21 mouse cellular contexts compared by ENCODE assay signal in the genomic region with DNA sequence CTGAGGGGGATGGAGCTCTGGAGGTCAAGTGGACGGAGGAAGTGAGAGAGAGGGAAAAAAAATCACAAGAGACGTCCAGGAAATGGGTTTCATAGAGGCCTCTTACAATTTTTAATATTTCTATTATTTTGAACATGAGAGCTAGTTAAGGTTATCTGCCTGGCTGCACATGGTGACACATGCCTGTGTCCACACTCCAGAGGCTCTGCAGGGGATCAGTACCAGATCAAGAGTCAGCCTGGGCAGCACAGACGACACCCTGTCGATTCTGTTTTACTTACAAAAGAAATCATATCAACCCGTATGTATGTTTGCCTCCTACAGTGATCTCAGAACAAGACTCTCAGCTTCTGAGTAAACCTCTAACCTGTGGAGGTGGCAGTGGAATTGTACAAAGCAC. TPM values are rescaled to one million over a fixed set of nuclear protein-coding genes. Genes with fewer than 3 reads are reported as not detected.
"Had no signal": no experiment of that assay in that cellular context is flagged by ENCODE, and none has a peak within 500 bp of the region (broad histone marks: within the 10 kb centered on the region; RNA-seq: fewer than 3 reads in every experiment).

No protein-coding gene starts in this region.

- DNase-seq: gastrocnemius, postnatal 14 days; gastrocnemius, postnatal 36 days; heart, adult 18-20 months; heart, postnatal 14 days; heart, postnatal 36 days; layer of hippocampus, adult 9-11 months; layer of hippocampus, postnatal 36 days; left cerebral cortex, postnatal 4 days; lung, adult 18-20 months had no signal

- H3K4me1 ChIP-seq: heart, embryonic 13.5 days; heart, embryonic 15.5 days; hindbrain, embryonic 13.5 days; hindbrain, embryonic 15.5 days; limb, embryonic 13.5 days; limb, embryonic 15.5 days; liver, embryonic 12.5 days had no signal

- H3K9ac ChIP-seq: heart, embryonic 13.5 days; heart, embryonic 15.5 days; hindbrain, embryonic 13.5 days; hindbrain, embryonic 15.5 days; limb, embryonic 13.5 days; limb, embryonic 15.5 days; liver, embryonic 12.5 days; liver, embryonic 14.5 days had no signal

- ATAC-seq: hindbrain, postnatal 0 days; intestine, embryonic 16.5 days had no signal

- H3K27me3 ChIP-seq: heart, embryonic 13.5 days; heart, embryonic 15.5 days; hindbrain, embryonic 13.5 days; hindbrain, embryonic 15.5 days; limb, embryonic 13.5 days; limb, embryonic 15.5 days; liver, embryonic 12.5 days had no signal

- H3K36me3 ChIP-seq: hindbrain, embryonic 15.5 days had no signal

- H3K9me3 ChIP-seq: heart, embryonic 13.5 days; heart, embryonic 15.5 days; hindbrain, embryonic 13.5 days; hindbrain, embryonic 15.5 days; limb, embryonic 13.5 days; limb, embryonic 15.5 days; liver, embryonic 12.5 days had no signal

- H3K4me2 ChIP-seq: heart, embryonic 11.5 days; heart, embryonic 13.5 days; heart, embryonic 15.5 days; hindbrain, embryonic 13.5 days; hindbrain, embryonic 15.5 days; limb, embryonic 13.5 days; limb, embryonic 15.5 days; liver, embryonic 12.5 days had no signal

- H3K27ac ChIP-seq: heart, embryonic 13.5 days; heart, embryonic 15.5 days; hindbrain, embryonic 13.5 days; hindbrain, embryonic 15.5 days; hindbrain, postnatal 0 days; limb, embryonic 13.5 days; limb, embryonic 15.5 days; liver, embryonic 12.5 days; liver, embryonic 14.5 days had no signal

- H3K4me3 ChIP-seq: heart, embryonic 13.5 days; heart, embryonic 15.5 days; hindbrain, embryonic 13.5 days; hindbrain, embryonic 15.5 days; limb, embryonic 13.5 days; limb, embryonic 15.5 days; liver, embryonic 12.5 days had no signal

RNA-seq across cellular contexts. Expression of gene Slc9b2, which starts 38.9 kb away (rescaled TPM):
- polyA plus RNA-seq: liver, adult 2 months had no signal
